Mouse (Mus musculus) intestine, postnatal 0 days (tissue): ENCODE measurements around the gene Btaf1. TPM values are rescaled to one million over a fixed set of nuclear protein-coding genes. Genes with fewer than 3 reads are reported as not detected.

Experiments
- ATAC-seq: fragments of 200-750 bp; cut with Nextera tagmentation; 2 replicates; pipeline ENCODE4 v1.8.0; 2017; ENCODE audit warnings: mild to moderate bottlenecking, moderate TSS enrichment, moderate library complexity
- H3K27ac ChIP-seq: fragments of 300-500 bp; sonication (generic); 2 replicates; pipeline ENCODE4 v1.5.1; 2014; ENCODE audit warnings: mild to moderate bottlenecking, low read depth, low read length, moderate library complexity
- H3K27me3 ChIP-seq: fragments of 300-500 bp; sonication (generic); replicated peaks from 2 replicates; pipeline ENCODE4 v1.6.1; 2014; ENCODE audit warnings: low read length, mixed read lengths; ENCODE audit not compliant: control insufficient read depth, insufficient read depth
- H3K36me3 ChIP-seq: fragments of 300-500 bp; sonication (generic); 2 replicates; pipeline ENCODE4 v1.6.1; 2014; ENCODE audit warnings: mild to moderate bottlenecking, moderate library complexity; ENCODE audit not compliant: control insufficient read depth, insufficient read depth
- H3K4me1 ChIP-seq: fragments of 300-500 bp; sonication (generic); replicated peaks from 2 replicates; pipeline ENCODE4 v1.6.1; 2014; ENCODE audit warnings: antibody characterized with exemption, low read length, mixed read lengths; ENCODE audit not compliant: control insufficient read depth, insufficient read depth
- H3K4me2 ChIP-seq: fragments of 300-500 bp; sonication (generic); replicated peaks from 2 replicates; pipeline ENCODE4 v1.6.1; 2014; ENCODE audit warnings: low read depth, mild to moderate bottlenecking, moderate library complexity
- H3K4me3 ChIP-seq: fragments of 300-500 bp; sonication (generic); 2 replicates; pipeline ENCODE4 v1.5.1; 2014; ENCODE audit warnings: low read depth, low read length
- H3K9ac ChIP-seq: fragments of 300-500 bp; sonication (generic); 2 replicates; pipeline ENCODE4 v1.6.1; 2014; ENCODE audit warnings: mild to moderate bottlenecking, low read depth, low read length
- H3K9me3 ChIP-seq: fragments of 300-500 bp; sonication (generic); 2 replicates; pipeline ENCODE4 v1.6.1; 2016; ENCODE audit warnings: mixed run types; ENCODE audit not compliant: control insufficient read depth
- CTCF ChIP-seq: sonication (generic); IDR thresholded peaks from 2 replicates; pipeline ENCODE4 v1.5.1; 2016; ENCODE audit warnings: low read depth, mild to moderate bottlenecking, control low read depth, antibody characterized with exemption, moderate library complexity
- WGBS: fragments of 180-500 bp; shearing (Covaris S2); extraction: QIAGEN DNeasy Blood & Tissue Kit; methylation state at CpG from one replicate; pipeline ENCODE4 v1.1.7; 2014; 5-methylcytosine and 5-hydroxymethylcytosine counted together
- polyA plus RNA-seq: library from polyadenylated mRNA; unstranded; fragments of >200 nt; fragmentation: Nextera tagmentation; extraction: Ambion mirVana; gene quantifications from 2 replicates; pipeline ENCODE4 v1.2.1, GENCODE M21; 2015

Gene Btaf1
- polyA plus RNA-seq, 1 experiment from 2014 or later = 3.0 TPM

GRCm38 (mm10) chr19:36891746-36892145 lies 34.1 kb upstream of the Btaf1 start:
- H3K4me2 ChIP-seq = no peak overlapping the region
- no peaks in the 10 kb centered on the region for H3K27me3 ChIP-seq
- H3K9me3 ChIP-seq = no peaks in the 10 kb centered on the region
- no peak overlapping the region for H3K9ac ChIP-seq
- no peak for TF ChIP-seq CTCF
- no peak for ATAC-seq
- H3K27ac ChIP-seq = no peak overlapping the region
- H3K36me3 ChIP-seq = peaks cover 62% of the 10 kb centered on the region
- WGBS = 92% methylated on average over 3 of the region's 3 CpGs
- H3K4me1 ChIP-seq = no peaks in the 10 kb centered on the region
- no peak overlapping the region for H3K4me3 ChIP-seq

GRCm38 (mm10) chr19:36896791-36897569 lies 28.9 kb upstream of the Btaf1 start:
- H3K36me3 ChIP-seq = peaks cover 15% of the 10 kb centered on the region
- no peaks in the 10 kb centered on the region for H3K27me3 ChIP-seq
- no peak for TF ChIP-seq CTCF
- H3K9me3 ChIP-seq = no peaks in the 10 kb centered on the region
- H3K4me1 ChIP-seq = no peaks in the 10 kb centered on the region
- H3K4me2 ChIP-seq = no peak overlapping the region
- no peak overlapping the region for H3K4me3 ChIP-seq
- WGBS = 36% methylated on average over 10 of the region's 10 CpGs
- no peak for ATAC-seq
- no peak overlapping the region for H3K9ac ChIP-seq
- no peak overlapping the region for H3K27ac ChIP-seq

DNA sequence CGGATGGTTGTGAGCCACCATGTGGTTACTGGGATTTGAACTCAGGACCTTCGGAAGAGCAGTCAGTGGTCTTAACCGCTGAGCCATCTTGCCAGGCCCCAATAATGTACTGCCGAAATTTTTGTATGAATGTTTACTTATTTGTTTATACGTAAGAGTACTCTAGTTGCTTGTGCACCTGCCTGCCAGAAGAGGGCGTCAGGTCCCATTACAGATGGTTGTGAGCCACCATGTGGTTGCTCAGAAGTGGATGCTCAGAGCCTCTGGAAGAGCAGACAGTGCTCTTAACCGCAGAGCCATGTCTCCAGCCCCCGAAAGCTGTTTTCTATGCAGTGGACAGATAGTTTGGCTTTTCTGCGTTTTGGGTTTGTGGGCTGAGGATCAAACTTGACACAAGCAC lies 28.1 kb upstream of the Btaf1 start:
- no peaks in the 10 kb centered on the region for H3K9me3 ChIP-seq
- no peaks in the 10 kb centered on the region for H3K4me1 ChIP-seq
- 53% methylated on average over 9 of the region's 9 CpGs for WGBS
- H3K27ac ChIP-seq = no peak overlapping the region
- H3K9ac ChIP-seq = no peak overlapping the region
- H3K4me3 ChIP-seq = no peak overlapping the region
- H3K4me2 ChIP-seq = no peak overlapping the region
- peak; percentile 74 for TF ChIP-seq CTCF
- H3K27me3 ChIP-seq = no peaks in the 10 kb centered on the region
- no peak for ATAC-seq
- H3K36me3 ChIP-seq = peaks cover 13% of the 10 kb centered on the region

DNA sequence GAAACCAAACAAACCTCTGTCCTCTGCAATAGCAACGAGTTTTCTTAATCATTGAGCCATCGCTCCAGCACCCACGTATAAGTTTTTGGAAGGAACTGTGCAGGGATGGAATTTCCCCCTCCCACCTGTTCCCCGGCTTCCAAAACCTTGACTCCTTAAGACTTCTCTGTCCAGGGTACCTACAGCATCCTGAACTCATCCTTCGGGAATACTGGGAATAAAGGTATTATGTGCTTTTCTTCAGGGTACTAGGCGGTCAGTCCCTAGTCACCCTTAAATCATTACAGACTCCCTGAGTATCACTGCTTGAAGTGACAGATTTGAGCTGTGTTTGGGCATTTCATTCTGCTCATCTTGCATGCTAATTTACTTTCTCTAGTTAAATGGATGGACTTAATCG lies 22.5 kb upstream of the Btaf1 start:
- Histone ChIP-seq H3K27me3 (no peaks in the 10 kb centered on the region), H3K9me3 (no peaks in the 10 kb centered on the region), H3K4me3 (no peak overlapping the region), H3K9ac (no peak overlapping the region), H3K4me2 (peak overlapping the region; percentile 99; the same call in 1 of the 2 replicates), H3K27ac (no peak overlapping the region), H3K4me1 (no peaks in the 10 kb centered on the region), H3K36me3 (no peaks in the 10 kb centered on the region)
- WGBS = 47% methylated on average over 7 of the region's 7 CpGs
- no peak for ATAC-seq
- TF ChIP-seq CTCF = no peak

- H3K27me3 ChIP-seq = no peaks in the 10 kb centered on the region
Observed at GRCm38 (mm10) chr19:36904211-36905007, 21.5 kb upstream of the Btaf1 start.

DNA sequence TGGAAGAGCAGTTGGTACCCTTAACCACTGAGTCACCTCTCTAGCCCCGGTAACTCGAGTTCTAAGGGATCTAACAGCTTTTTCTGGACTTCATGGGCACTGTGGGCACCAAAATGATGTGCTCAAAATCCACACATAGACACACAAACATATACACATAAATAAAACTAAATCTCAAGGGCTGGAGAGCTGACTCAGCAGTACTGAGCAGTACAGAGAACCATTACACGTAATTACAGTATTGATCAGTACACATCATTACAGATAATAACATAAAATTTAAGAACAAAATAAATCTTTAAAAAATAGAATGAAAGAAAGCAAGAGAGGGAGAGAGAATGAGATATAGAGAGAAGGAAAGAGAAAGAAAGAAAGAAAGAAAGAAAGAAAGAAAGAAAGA lies 16.7 kb upstream of the Btaf1 start:
- Histone ChIP-seq H3K27ac (no peak overlapping the region), H3K9me3 (no peaks in the 10 kb centered on the region), H3K4me1 (no peaks in the 10 kb centered on the region), H3K9ac (no peak overlapping the region), H3K4me3 (no peak overlapping the region), H3K4me2 (no peak overlapping the region), H3K36me3 (no peaks in the 10 kb centered on the region), H3K27me3 (no peaks in the 10 kb centered on the region)
- no peak for ATAC-seq
- WGBS = 68% methylated on average over 3 of the region's 3 CpGs
- TF ChIP-seq CTCF = no peak

More at GRCm38 (mm10) chr19:36904211-36905007, 21.5 kb upstream of the Btaf1 start:
- H3K4me2 ChIP-seq = peak overlapping the region; percentile 99
- 4% methylated on average over 41 of the region's 41 CpGs for WGBS
- TF ChIP-seq CTCF = no peak
- peak overlapping the region; percentile 60 for H3K4me3 ChIP-seq
- H3K9ac ChIP-seq = peak overlapping the region; percentile 42
- H3K4me1 ChIP-seq = no peaks in the 10 kb centered on the region
- H3K27ac ChIP-seq = no peak overlapping the region
- H3K9me3 ChIP-seq = no peaks in the 10 kb centered on the region
- no peaks in the 10 kb centered on the region for H3K36me3 ChIP-seq
- ATAC-seq = peak; percentile 31; the same call in 1 of the 2 replicates
